Mouse (Mus musculus): ENCODE measurements at regions not wholly inside any gene's neighbourhood (a gene's known extent, or its start where the extent isn't known, plus 50 kb on each side); places are given as distances from the start of the nearest gene placed in this dataset.

GRCm38 (mm10) chrX:11387200-11387940 lies 59.7 kb downstream of the H2al1j start:
- DNase-seq (ENCODE audit: low spot score) (no peak), ATAC-seq (ENCODE audit: extremely low read depth, insufficient number of reproducible peaks, low FRiP score, poor library complexity, severe bottlenecking) (no peak)
- Histone ChIP-seq H3K9me3 (replicated peaks) (no peaks in the 10 kb centered on the region), H3K36me3 (replicated peaks) (no peaks in the 10 kb centered on the region), H3K4me3 (ENCODE audit: low read depth, low read length) (no peak overlapping the region), H3K4me1 (ENCODE audit: insufficient read depth, low read depth, low read length) (no peaks in the 10 kb centered on the region), H3K27me3 (ENCODE audit: insufficient read depth, low read length) (no peaks in the 10 kb centered on the region; the same call in 1 of the 2 replicates)
- TF ChIP-seq GATA1 (IDR thresholded peaks at IDR 0.05; ENCODE audit: borderline replicate concordance, low read length) (no peak), CTCF (IDR thresholded peaks at IDR 0.05; ENCODE audit: low read depth, low read length) (no peak), GATA2 (IDR thresholded peaks at IDR 0.05; ENCODE audit: borderline replicate concordance, low read depth, low read length) (no peak), POLR2AphosphoS5 (IDR thresholded peaks at IDR 0.05; ENCODE audit: insufficient replicate concordance, low read depth, low read length) (no peak), TAL1 (conservative IDR thresholded peaks at IDR 0.05; ENCODE audit: low read depth, low read length) (no peak)

DNA sequence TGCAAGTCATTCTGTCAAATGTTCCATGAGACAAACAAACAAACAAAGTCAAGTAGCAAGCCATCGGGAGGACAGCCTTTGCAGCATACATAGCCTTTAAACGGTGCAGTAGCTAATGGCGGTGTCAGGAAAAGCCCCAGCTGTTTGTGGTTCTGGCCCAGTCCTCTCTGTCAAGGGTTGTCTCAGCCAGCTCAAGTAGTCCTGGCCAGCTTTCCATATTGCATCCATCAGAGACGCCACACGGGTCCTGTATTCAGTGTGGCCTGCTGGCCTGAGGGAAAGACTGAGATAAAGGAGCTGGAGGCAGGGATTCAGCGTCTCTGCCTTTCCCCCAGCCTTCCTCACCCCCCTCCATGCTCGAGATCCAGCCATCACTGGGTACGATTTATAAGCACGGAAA lies 61.2 kb downstream of the H2al1j start:
- no peak for ATAC-seq (ENCODE audit: extremely low read depth, insufficient number of reproducible peaks, low FRiP score, poor library complexity, severe bottlenecking)
- Histone ChIP-seq H3K27me3 (ENCODE audit: insufficient read depth, low read length) (no peaks in the 10 kb centered on the region; the same call in 1 of the 2 replicates), H3K4me3 (ENCODE audit: low read depth, low read length) (no peak overlapping the region), H3K4me1 (ENCODE audit: insufficient read depth, low read depth, low read length) (no peaks in the 10 kb centered on the region), H3K36me3 (replicated peaks) (no peaks in the 10 kb centered on the region), H3K9me3 (replicated peaks) (no peaks in the 10 kb centered on the region)
- no peak for TF ChIP-seq GATA1 (IDR thresholded peaks at IDR 0.05; ENCODE audit: borderline replicate concordance, low read length)
- TF ChIP-seq POLR2AphosphoS5 (IDR thresholded peaks at IDR 0.05; ENCODE audit: insufficient replicate concordance, low read depth, low read length) = no peak
- TF ChIP-seq TAL1 (conservative IDR thresholded peaks at IDR 0.05; ENCODE audit: low read depth, low read length) = no peak
- no peak for TF ChIP-seq GATA2 (IDR thresholded peaks at IDR 0.05; ENCODE audit: borderline replicate concordance, low read depth, low read length)
- no peak for TF ChIP-seq CTCF (IDR thresholded peaks at IDR 0.05; ENCODE audit: low read depth, low read length)
- no peak for DNase-seq (ENCODE audit: low spot score)

- H3K27me3 ChIP-seq (ENCODE audit: insufficient read depth, low read length) = no peaks in the 10 kb centered on the region
- no peak overlapping the region for H3K4me3 ChIP-seq (ENCODE audit: low read depth, low read length)
- no peaks in the 10 kb centered on the region for H3K36me3 ChIP-seq (replicated peaks)
- DNase-seq (ENCODE audit: low spot score) = no peak
- no peaks in the 10 kb centered on the region for H3K4me1 ChIP-seq (ENCODE audit: insufficient read depth, low read depth, low read length)
- no peak for ATAC-seq (ENCODE audit: extremely low read depth, insufficient number of reproducible peaks, low FRiP score, poor library complexity, severe bottlenecking)
- TF ChIP-seq CTCF (IDR thresholded peaks at IDR 0.05; ENCODE audit: low read depth, low read length) (no peak), POLR2AphosphoS5 (IDR thresholded peaks at IDR 0.05; ENCODE audit: insufficient replicate concordance, low read depth, low read length) (no peak), GATA1 (IDR thresholded peaks at IDR 0.05; ENCODE audit: borderline replicate concordance, low read length) (no peak), TAL1 (conservative IDR thresholded peaks at IDR 0.05; ENCODE audit: low read depth, low read length) (no peak), GATA2 (IDR thresholded peaks at IDR 0.05; ENCODE audit: borderline replicate concordance, low read depth, low read length) (no peak)
- no peaks in the 10 kb centered on the region for H3K9me3 ChIP-seq (replicated peaks)
Observed at GRCm38 (mm10) chrX:11400406-11400805, 72.8 kb downstream of the H2al1j start.

DNA sequence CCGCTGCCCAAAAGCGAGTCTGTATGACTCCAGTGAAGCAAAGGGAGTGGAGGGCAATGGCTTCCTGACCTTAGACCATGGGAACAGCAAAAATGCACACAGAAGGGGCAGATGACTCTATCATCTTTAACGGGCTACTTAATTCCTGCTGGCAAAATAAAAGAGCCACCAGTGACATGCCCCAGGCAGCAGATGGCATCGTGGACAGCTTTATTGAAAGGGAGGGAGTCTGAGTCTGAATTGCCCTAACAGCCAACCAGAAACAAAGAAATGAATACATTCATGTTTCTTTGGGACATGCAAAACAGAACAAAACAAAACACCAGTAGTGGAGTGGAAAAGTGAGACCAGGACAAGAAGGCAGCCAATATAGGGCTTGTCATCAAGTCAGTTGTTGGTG lies 76.7 kb downstream of the H2al1j start:
- no peak for ATAC-seq (ENCODE audit: extremely low read depth, insufficient number of reproducible peaks, low FRiP score, poor library complexity, severe bottlenecking)
- Histone ChIP-seq H3K4me3 (ENCODE audit: low read depth, low read length) (no peak overlapping the region), H3K36me3 (replicated peaks) (no peaks in the 10 kb centered on the region), H3K27me3 (ENCODE audit: insufficient read depth, low read length) (no peaks in the 10 kb centered on the region), H3K9me3 (replicated peaks) (no peaks in the 10 kb centered on the region), H3K4me1 (ENCODE audit: insufficient read depth, low read depth, low read length) (no peaks in the 10 kb centered on the region)
- TF ChIP-seq POLR2AphosphoS5 (IDR thresholded peaks at IDR 0.05; ENCODE audit: insufficient replicate concordance, low read depth, low read length) = no peak
- TF ChIP-seq GATA2 (IDR thresholded peaks at IDR 0.05; ENCODE audit: borderline replicate concordance, low read depth, low read length) = no peak
- TF ChIP-seq GATA1 (IDR thresholded peaks at IDR 0.05; ENCODE audit: borderline replicate concordance, low read length) = no peak
- no peak for TF ChIP-seq CTCF (IDR thresholded peaks at IDR 0.05; ENCODE audit: low read depth, low read length)
- TF ChIP-seq TAL1 (conservative IDR thresholded peaks at IDR 0.05; ENCODE audit: low read depth, low read length) = no peak
- DNase-seq (ENCODE audit: low spot score) = no peak

- H3K4me1 ChIP-seq (ENCODE audit: insufficient read depth, low read depth, low read length) = no peaks in the 10 kb centered on the region
- no peaks in the 10 kb centered on the region for H3K36me3 ChIP-seq (replicated peaks)
- H3K27me3 ChIP-seq (ENCODE audit: insufficient read depth, low read length) = no peaks in the 10 kb centered on the region
- no peaks in the 10 kb centered on the region for H3K9me3 ChIP-seq (replicated peaks)
- TF ChIP-seq TAL1 (conservative IDR thresholded peaks at IDR 0.05; ENCODE audit: low read depth, low read length) (no peak), CTCF (IDR thresholded peaks at IDR 0.05; ENCODE audit: low read depth, low read length) (no peak), GATA2 (IDR thresholded peaks at IDR 0.05; ENCODE audit: borderline replicate concordance, low read depth, low read length) (no peak), GATA1 (IDR thresholded peaks at IDR 0.05; ENCODE audit: borderline replicate concordance, low read length) (no peak), POLR2AphosphoS5 (IDR thresholded peaks at IDR 0.05; ENCODE audit: insufficient replicate concordance, low read depth, low read length) (no peak)
- no peak overlapping the region for H3K4me3 ChIP-seq (ENCODE audit: low read depth, low read length)
- DNase-seq (ENCODE audit: low spot score) (no peak), ATAC-seq (ENCODE audit: extremely low read depth, insufficient number of reproducible peaks, low FRiP score, poor library complexity, severe bottlenecking) (no peak)
Observed at GRCm38 (mm10) chrX:11412316-11412826, 84.7 kb downstream of the H2al1j start.

GRCm38 (mm10) chrX:11415662-11416061 lies 88.0 kb downstream of the H2al1j start:
- TF ChIP-seq TAL1 (conservative IDR thresholded peaks at IDR 0.05; ENCODE audit: low read depth, low read length) (no peak), CTCF (IDR thresholded peaks at IDR 0.05; ENCODE audit: low read depth, low read length) (no peak), POLR2AphosphoS5 (IDR thresholded peaks at IDR 0.05; ENCODE audit: insufficient replicate concordance, low read depth, low read length) (no peak), GATA2 (IDR thresholded peaks at IDR 0.05; ENCODE audit: borderline replicate concordance, low read depth, low read length) (no peak)
- H3K4me3 ChIP-seq (ENCODE audit: low read depth, low read length) = no peak overlapping the region
- H3K27me3 ChIP-seq (ENCODE audit: insufficient read depth, low read length) = no peaks in the 10 kb centered on the region
- H3K36me3 ChIP-seq (replicated peaks) = no peaks in the 10 kb centered on the region
- no peaks in the 10 kb centered on the region for H3K4me1 ChIP-seq (ENCODE audit: insufficient read depth, low read depth, low read length)
- DNase-seq (ENCODE audit: low spot score) = no peak
- ATAC-seq (ENCODE audit: extremely low read depth, insufficient number of reproducible peaks, low FRiP score, poor library complexity, severe bottlenecking) = no peak
- H3K9me3 ChIP-seq (replicated peaks) = no peaks in the 10 kb centered on the region

Measured in G1E (cell line).